Mouse (Mus musculus): Measurements from ENCODE around the gene Ubl5.

GRCm38 (mm10) chr9:20652260-20652658 lies 9.6 kb downstream of the Ubl5 start:
- TF ChIP-seq MYOG (IDR thresholded peaks at IDR 0.05; ENCODE audit: control insufficient read depth in 1 of 3, insufficient read depth in 1 of 3, insufficient read length in 2 of 3, low read depth in 2 of 3) (no peak), TCF12 (IDR thresholded peaks at IDR 0.05; ENCODE audit: insufficient read depth, poor library complexity, severe bottlenecking) (no peak), REST (IDR thresholded peaks at IDR 0.05; ENCODE audit: insufficient read depth, insufficient read length) (no peak), POLR2A (IDR thresholded peaks at IDR 0.05; ENCODE audit: insufficient read length, low read depth) (no peak)
